Comparison of ENCODE assay signal across 10 mouse cellular contexts in genomic region chr14:75873612-75874011, GRCm38 (mm10). TPM values are rescaled to one million over a fixed set of nuclear protein-coding genes. Genes with fewer than 3 reads are reported as not detected.
A peak's percentile ranks its signal among the peaks of the same experiment; 100 is the strongest.
DNase-seq lines count a peak whose midpoint lies in the region; ATAC-seq and TF ChIP-seq lines count a peak whose summit lies in the region.
"Had no signal": no experiment of that assay in that cellular context is flagged by ENCODE, and none has a peak within 500 bp of the region (broad histone marks: within the 10 kb centered on the region; RNA-seq: fewer than 3 reads in every experiment).

No protein-coding gene starts in this region.

- no peaks in the 10 kb centered on the region for H3K36me3 ChIP-seq in kidney, postnatal 0 days (ENCODE audit: insufficient read depth, low read length)
- no peaks in the 10 kb centered on the region for H3K36me3 ChIP-seq in hindbrain, embryonic 13.5 days
- H3K36me3 ChIP-seq: limb, embryonic 13.5 days had no signal

- no peaks in the 10 kb centered on the region for H3K9me3 ChIP-seq in kidney, postnatal 0 days (replicated peaks; ENCODE audit: low read length)
- H3K9me3 ChIP-seq in hindbrain, embryonic 13.5 days = no peaks in the 10 kb centered on the region
- H3K9me3 ChIP-seq: limb, embryonic 13.5 days had no signal

- 43% methylated on average over 9 of the region's 9 CpGs for WGBS in kidney, postnatal 0 days
- 90% methylated on average over 9 of the region's 9 CpGs for WGBS in hindbrain, embryonic 13.5 days

- peak; percentile 39 for DNase-seq in heart, postnatal 4 days
- no peak for DNase-seq in heart, adult 8-10 months (ENCODE audit: low spot score)
- peak; percentile 88 for DNase-seq in adipocyte (ENCODE audit: low spot score)
- DNase-seq in kidney, postnatal 0 days (ENCODE audit: low spot score) = peak; percentile 65
- peak; percentile 76 for DNase-seq in lung, postnatal 36 days
- DNase-seq in thymus, postnatal 14 days = no peak
- no peak for DNase-seq in layer of hippocampus, adult 11-12 months (ENCODE audit: low spot score)
- DNase-seq: gastrocnemius, postnatal 36 days had no signal

- H3K4me1 ChIP-seq in kidney, postnatal 0 days (replicated peaks; ENCODE audit: insufficient read depth, low read length) = no peaks in the 10 kb centered on the region
- H3K4me1 ChIP-seq in hindbrain, embryonic 13.5 days (replicated peaks) = peaks cover 19% of the 10 kb centered on the region

- H3K27me3 ChIP-seq in kidney, postnatal 0 days (ENCODE audit: insufficient read depth, low read length) = no peaks in the 10 kb centered on the region
- H3K27me3 ChIP-seq in hindbrain, embryonic 13.5 days = no peaks in the 10 kb centered on the region
- H3K27me3 ChIP-seq: limb, embryonic 13.5 days had no signal

- H3K27ac ChIP-seq in kidney, postnatal 0 days = no peak overlapping the region
- no peak overlapping the region for H3K27ac ChIP-seq in hindbrain, embryonic 13.5 days
- H3K27ac ChIP-seq: limb, embryonic 13.5 days had no signal

- no peak overlapping the region for H3K4me2 ChIP-seq in kidney, postnatal 0 days (ENCODE audit: low read length)
- H3K4me2 ChIP-seq in hindbrain, embryonic 13.5 days = no peak overlapping the region
- H3K4me2 ChIP-seq: limb, embryonic 13.5 days had no signal

- ATAC-seq in kidney, postnatal 0 days (replicated peaks; ENCODE audit: low FRiP score, low read depth) = no peak
- no peak for ATAC-seq in hindbrain, embryonic 13.5 days (ENCODE audit: low FRiP score)

- TF ChIP-seq CTCF in kidney, postnatal 0 days (IDR thresholded peaks at IDR 0.05; ENCODE audit: low read depth) = no peak

- H3K9ac ChIP-seq in kidney, postnatal 0 days (ENCODE audit: low read depth, low read length) = no peak overlapping the region
- H3K9ac ChIP-seq in hindbrain, embryonic 13.5 days = no peak overlapping the region
- H3K9ac ChIP-seq: limb, embryonic 13.5 days had no signal

- H3K4me3 ChIP-seq in kidney, postnatal 0 days (replicated peaks; ENCODE audit: low read depth, low read length) = no peak overlapping the region
- H3K4me3 ChIP-seq in hindbrain, embryonic 13.5 days = no peak overlapping the region
- H3K4me3 ChIP-seq: limb, embryonic 13.5 days had no signal

RNA-seq across cellular contexts. Expression of gene Tpt1, which starts 28.7 kb away (rescaled TPM):
- total RNA-seq in heart, postnatal 4 days (2021) = 1,000 to 10,000 TPM; 3,223 to 3,331 TPM
- 1,000 to 10,000 TPM; 2,668 to 3,319 (median 3,029) TPM for total RNA-seq in heart, adult 8-10 months (2022)
- polyA plus RNA-seq in kidney, postnatal 0 days (2015; fragmentation: Nextera tagmentation; extraction: Ambion mirVana) = 1,400 and 1,543 TPM in 2 replicates
- 884 and 886 TPM in 2 replicates for polyA plus RNA-seq in hindbrain, embryonic 13.5 days (2015; fragmentation: Nextera tagmentation; extraction: Ambion mirVana)

Comparison
In these comparisons a context has a peak if more than half of its experiments do, and no peak if none do; other contexts are left out.
1. DNase-seq: peak in heart, postnatal 4 days (single experiment), adipocyte (single experiment), kidney, postnatal 0 days (single experiment) and lung, postnatal 36 days (single experiment); none in heart, adult 8-10 months (single experiment), thymus, postnatal 14 days (single experiment) and layer of hippocampus, adult 11-12 months (single experiment).